Mouse (Mus musculus) retina, postnatal 7 days (tissue): ENCODE measurements at regions not wholly inside any gene's neighbourhood (a gene's known extent, or its start where the extent isn't known, plus 50 kb on each side); places are given as distances from the start of the nearest gene placed in this dataset.
A peak's percentile ranks its signal among the peaks of the same experiment; 100 is the strongest.

ENCODE experiments used
- DNase-seq: peaks from one replicate; pipeline ENCODE4 v3.0.0-alpha.2; 2012; ENCODE audit warnings: low read depth, low spot score

DNA sequence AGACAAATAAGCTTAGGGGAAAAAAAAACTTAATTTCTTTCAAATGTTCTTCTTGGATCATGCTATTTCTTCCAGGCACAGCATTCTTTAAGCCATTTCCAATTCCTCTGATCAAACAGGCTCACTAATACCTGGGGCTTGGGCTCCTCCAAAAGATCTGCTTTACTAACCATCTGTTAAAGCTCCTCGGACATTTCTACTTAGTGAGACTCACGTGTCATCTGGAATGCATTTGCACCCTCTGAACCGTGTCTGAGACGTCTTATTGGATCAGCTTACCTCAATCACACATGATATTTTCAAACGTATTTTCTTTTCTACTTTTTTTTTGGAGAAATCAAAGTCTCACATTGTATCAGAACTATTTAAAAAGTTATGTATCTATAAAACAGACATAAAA is 132.4 kb downstream of the Npr3 start:
- DNase-seq: no peak

DNA sequence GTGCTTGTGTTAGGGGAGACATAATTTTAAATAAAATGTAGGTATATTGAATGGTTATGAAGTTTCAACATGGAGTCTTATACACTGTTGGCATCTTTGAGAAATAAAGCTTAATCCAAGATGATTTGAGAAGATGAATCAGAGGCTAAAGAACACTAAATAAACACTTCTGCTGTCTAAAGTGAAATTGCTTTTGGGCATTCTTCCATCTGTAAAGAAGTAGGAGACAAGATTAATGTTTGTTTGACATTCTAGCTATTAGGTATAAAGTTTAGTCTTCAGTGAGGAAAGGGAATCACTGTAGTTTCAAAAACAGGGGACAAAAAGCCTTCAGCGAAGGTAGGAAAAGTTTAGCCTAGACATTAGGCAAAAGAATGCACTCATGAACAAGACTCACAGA is 136.5 kb downstream of the Npr3 start:
- no peak for DNase-seq

DNA sequence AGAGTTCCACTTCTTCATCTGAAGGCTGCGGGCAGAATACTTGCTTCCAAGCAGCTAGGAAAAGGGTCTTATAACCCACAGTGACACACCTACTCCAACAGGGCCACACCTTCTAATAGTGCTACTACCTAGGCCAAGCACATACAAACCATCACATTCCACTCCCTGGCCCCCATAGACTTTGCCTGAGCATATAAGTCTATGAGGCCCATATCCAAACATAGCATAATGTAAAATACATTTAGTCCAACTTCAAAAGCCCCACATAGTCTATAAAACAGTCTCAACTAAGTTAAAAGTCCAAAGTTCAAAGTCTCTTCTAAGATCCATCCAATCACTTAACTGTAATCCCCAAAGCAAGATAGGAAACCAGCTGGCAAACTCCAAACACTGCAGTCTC is 149.1 kb downstream of the Npr3 start:
- DNase-seq: no peak

DNA sequence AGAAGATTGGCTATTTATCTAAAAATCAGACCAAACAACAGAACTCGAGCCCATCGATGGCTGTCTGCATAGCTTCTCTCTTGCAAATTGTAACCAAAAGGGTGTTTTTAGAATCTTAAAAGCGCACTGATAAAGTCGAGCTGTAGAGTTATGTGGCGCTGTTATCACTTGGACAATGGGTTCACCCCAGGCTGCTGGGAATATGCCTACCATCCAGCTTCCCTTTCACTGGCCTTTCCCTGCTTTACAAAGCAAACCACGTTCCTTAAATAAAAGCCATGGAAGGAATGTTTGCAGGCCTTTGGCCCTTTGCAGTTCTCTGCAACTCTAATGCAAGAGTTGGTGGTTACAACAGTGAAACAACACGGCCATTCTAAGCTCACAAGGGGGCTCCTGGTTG is 150.3 kb downstream of the Npr3 start:
- DNase-seq: no peak

DNA sequence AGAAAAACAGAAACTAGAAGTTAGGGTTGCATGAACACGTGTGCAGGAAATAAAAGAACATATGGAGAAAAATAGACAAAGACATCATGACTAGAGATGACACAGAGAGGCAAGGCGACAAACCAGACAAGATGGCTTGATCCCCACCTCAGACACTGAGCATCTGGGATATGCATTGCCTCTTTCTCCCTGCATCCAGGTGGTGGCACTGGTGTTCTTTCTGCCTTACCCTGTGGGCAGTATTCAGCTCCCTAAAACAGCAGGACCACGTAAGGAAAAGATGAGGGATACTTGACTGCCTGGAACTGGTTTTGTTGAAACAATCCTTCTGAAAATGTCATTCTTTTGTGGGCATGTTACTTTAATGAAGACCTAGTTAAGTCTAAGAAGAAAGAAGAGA is 153.9 kb downstream of the Npr3 start:
- DNase-seq: peak; percentile 19

DNA sequence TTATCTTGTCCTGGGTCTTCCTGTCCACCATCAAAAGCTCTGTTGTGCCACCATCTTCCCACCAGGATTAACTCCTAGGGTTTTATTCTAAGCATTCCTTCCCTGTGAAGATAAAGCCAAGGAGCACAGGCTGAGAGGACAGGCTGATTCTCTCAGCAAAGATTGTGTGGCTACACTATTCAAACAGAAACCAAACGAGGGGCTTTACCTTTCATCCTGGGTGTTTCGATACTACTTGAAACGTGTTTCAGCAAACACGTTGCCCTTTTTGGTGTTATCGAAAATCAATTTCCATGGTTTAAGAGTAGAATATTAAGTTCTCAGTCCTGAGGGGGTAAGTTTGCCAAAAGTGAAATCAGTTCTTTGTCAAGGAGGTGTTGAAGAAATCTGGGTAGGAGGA is 156.2 kb downstream of the Npr3 start:
- DNase-seq: no peak

DNA sequence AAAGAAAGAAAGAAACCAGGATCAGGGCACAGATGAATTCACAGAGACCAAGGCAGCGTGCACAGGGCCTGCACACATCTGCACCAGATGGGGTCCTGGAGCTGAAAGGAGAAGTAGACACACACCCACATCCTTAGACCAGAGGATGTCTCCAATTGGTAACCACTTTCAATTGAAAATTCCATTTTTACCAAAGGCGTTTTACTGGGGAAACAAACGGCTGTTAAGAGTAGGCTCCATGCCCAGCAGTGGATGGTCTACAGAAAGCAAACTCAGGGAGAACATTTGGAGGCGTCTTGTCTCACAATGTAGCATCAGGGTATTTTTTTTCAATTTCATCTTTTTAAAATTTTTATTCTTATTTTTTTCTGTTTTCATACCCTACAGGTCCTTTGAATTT is 157.6 kb downstream of the Npr3 start:
- DNase-seq: no peak

DNA sequence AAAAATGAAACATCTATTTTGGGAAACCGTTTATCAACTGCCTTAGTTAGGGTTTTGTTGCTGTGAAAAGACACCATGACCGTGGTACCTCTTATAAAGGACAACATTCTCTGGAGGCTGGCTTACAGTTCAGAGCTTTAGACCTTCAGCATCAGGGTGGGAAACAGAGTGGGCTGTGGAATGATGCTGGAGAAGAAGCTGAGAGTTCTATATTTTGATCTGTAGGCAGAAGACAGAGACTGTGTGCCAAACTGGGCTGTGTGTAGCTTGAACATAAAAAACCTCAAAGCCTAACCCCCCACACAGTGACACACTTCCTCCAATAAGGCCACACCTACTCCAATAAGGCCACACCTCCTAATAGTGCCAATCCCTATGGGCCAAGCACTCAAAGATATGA is 158.8 kb downstream of the Npr3 start:
- no peak for DNase-seq

DNA sequence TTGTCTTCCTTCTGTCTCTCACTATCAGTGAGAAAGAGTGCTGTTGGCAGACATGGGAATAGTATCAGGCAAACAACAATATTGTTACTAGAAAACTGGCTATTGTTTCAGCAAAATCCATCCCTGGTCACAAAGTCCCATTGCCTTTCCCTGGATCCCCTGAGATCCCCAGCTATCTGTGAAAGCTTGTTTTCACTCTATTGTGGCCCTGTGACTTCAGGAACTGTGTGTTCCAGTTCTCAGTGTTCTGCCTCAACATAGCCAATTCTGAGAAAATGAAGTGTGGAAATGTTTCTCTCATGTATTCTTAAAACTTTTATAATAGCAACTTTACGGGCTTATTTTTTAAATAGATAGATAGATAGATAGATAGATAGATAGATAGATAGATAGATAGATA is 160.3 kb downstream of the Npr3 start:
- DNase-seq: no peak

DNA sequence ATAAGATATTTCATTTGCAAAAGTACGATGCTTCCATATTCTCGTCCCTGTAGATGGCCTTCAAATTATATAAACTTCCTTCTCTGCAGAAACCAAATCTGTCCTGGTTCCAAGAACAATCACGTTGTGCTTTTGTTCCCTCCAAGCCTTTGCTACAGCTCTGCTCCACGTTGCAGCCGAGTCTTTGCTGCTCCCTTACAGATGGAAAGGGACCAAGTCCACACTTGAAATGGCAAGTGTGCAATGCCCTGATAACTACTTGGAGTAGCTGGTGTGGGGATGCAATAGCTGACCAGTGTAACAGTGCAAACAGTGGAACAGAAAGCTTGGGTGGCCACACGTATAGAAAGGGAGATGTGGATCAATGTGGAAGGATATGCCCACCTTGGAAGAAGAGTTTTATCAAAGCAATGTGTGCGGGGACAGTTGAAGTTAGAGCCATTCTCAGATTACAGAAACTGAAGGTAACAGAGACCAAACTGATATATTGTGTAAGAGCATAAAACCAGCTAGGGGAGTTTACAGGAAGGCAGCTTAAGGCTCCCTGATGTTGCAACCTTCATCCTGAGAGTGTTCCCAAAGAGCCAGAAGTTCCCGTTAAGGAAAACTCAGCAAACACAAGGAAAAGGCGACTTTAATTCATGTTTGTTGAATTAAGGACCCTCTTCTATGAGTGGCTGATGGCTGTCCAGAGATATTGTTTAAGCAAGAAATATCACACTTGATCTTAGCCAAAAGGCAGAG is 161.3 kb downstream of the Npr3 start:
- no peak for DNase-seq

DNA sequence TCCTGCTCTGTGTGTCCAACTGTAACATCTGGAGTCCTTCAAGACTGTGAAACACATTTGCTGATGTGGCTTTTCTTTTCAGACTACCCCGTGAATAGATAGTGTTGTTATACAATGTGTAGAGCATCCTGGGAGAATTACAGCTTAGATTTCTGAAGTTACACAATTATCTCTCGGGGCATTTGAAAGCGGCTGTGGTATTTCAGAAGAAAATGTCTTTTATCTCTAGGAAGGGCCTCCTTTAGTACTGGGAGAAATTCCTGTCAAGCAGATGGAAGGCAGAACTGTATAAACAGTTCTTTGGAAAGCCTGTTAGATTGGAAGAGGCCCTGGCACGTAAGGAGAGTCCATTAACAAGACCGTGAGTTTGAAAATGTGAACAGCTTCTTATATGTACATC is 162.2 kb downstream of the Npr3 start:
- DNase-seq: no peak

DNA sequence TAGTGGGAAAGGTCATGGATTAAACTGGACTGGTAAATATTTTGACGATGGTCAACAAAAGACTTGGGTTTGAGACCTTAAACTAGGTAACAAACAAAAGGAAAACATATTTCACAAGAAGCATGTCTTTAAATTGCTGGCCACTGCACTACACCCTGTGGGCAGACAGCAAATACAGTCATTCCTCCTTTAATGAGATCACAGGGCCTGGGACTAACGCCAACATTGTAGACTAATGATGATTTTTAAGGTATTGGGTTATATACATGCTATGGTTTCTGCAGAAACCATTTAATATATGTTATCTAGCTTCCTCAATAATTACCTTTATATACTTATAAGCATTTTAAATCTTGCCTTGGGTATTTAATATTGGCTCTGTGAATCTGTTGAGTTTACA is 162.8 kb downstream of the Npr3 start:
- no peak for DNase-seq

DNA sequence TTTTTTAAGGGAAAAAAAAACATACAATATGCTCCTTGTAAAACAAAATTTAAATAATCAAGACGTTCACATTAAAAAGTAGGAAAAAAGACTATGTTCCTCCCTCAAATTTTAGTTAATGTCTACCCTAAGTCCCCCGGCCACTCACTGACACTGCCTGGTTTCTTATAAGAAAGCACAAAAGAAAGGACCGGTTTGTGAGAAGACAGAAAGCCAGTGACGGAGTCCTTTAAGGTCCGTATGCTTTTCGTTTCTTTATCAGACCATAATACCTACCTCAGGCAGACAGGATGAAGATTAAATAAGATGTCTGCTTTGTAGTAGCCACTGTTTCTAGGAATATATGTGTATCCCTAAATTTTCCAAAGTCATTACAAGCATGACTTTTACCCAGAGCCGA is 164.3 kb downstream of the Npr3 start:
- DNase-seq: no peak

DNA sequence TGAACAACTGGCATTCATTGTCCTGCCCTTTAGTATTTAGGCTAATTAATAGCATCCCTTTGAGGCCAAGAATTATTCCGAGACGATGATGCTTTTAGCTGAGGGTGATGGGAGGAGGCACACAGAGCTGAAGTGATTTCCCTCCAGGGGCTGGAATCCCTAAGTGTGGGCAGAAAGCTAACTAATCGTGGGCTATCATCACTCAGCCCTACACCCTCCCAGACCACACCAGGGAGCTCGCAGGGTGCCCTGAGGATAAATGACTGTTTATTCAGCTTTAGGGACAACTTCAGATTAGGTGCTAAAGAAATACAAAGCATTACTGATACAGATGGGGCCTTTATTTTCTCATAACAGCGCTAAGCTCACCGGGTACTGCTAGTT is 164.7 kb downstream of the Npr3 start:
- no peak for DNase-seq

DNA sequence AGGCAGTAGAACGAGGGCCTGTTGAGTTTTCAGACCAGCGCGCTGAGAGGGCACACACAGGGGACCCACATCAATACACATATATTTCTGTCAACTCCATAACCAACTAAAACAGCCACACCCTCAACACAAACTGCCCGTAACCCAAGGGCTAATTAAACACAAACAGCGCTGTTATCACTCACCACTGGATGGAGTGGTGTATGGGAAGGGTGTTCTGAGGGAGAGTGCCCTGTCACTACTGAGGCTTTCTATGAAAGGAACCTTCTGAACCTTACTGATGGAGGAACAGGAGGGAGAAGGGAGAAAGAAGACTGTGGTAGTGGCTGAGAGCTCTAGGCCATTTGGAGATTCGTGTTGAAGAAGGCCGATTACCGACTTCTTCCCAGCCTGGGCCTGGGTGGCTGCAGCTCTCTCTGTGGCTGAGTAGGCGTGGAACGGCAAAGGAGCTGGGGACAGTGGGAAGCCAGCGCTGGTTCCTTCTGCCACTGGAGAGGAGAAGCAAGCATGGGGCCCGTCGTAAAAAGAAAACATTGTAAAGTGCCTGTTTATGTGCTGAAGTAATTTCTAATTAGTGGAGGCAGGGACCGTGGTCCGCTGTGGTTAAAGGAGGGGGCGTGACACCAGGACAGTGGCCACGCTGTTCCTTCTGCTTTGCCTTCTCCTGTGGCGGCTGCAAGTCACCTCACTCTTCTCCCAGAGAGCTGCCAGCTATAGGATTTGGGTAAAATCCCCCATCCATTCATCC is 165.3 kb downstream of the Npr3 start:
- no peak for DNase-seq

DNA sequence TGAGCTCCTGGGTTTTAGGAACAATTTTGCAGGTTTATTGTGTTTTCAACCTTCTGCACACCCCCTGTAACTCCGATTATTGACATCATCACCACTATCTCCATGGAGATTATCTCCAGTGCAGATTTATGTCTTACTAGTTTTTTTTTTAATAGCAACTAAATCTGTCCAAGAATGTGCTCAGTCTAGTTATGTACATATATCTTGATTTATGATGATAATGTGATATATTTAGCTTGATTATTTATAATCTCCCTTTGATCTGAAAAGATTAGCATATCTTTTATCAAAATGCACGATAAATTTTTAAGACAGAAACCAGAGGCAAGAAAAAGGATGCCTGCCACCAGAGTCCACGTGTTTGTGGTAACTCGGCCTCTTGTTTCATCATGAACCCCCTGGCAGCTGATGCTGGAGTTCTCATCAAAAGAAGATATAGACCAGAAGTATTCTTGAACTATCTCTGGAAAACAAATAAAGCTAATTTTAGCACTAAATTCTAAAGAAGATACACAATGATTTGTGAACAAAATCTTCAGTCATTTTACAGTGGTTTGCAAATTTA is 169.6 kb downstream of the Npr3 start:
- no peak for DNase-seq

DNA sequence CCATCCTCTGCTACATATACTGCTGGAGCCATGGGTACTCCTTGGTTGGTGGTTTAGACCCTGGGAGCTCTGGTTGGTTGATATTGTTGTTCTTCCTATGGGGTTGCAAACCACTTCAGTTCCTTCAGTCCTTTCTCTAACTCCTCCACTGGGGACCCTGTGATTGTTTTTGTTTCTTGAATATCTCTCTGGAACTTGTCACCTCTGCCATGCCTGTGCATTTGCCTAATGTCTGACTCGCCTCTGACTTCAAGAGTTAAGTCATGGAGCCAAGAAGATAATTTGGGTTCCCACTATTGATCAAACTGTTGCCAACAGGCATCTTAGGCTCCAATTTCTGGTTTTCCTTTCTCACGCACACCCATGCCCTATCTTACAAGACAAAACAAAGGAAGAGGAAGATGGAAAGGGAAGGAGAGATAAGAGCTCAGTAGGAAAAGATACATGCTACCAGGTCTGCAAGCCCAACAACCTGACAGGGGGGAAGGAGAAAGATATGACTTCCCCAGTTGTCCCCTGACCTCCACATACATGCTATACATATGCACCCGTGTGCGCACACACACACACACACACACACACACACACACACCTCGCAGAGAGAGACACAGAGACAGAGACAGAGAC is 172.3 kb downstream of the Npr3 start:
- no peak for DNase-seq

DNA sequence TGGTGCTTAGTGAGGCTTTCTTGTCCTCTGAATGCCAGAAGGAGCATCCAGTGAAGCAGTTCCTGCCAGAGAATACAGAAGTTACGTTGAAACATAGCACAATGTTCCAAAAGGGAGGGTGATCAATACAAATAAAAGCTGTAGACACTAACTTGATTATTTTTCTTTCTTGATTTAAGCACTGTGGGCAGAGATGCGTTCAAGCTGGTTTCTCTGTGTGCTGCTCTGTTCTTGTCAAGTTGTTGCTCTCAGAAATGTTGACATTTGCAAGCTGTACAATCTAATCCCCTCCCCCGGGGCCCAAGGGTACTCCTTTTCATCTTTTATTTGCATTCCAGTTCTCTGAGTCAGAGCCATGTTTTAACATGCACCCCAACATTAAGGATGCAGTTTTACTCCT is 177.7 kb downstream of the Npr3 start:
- no peak for DNase-seq

DNA sequence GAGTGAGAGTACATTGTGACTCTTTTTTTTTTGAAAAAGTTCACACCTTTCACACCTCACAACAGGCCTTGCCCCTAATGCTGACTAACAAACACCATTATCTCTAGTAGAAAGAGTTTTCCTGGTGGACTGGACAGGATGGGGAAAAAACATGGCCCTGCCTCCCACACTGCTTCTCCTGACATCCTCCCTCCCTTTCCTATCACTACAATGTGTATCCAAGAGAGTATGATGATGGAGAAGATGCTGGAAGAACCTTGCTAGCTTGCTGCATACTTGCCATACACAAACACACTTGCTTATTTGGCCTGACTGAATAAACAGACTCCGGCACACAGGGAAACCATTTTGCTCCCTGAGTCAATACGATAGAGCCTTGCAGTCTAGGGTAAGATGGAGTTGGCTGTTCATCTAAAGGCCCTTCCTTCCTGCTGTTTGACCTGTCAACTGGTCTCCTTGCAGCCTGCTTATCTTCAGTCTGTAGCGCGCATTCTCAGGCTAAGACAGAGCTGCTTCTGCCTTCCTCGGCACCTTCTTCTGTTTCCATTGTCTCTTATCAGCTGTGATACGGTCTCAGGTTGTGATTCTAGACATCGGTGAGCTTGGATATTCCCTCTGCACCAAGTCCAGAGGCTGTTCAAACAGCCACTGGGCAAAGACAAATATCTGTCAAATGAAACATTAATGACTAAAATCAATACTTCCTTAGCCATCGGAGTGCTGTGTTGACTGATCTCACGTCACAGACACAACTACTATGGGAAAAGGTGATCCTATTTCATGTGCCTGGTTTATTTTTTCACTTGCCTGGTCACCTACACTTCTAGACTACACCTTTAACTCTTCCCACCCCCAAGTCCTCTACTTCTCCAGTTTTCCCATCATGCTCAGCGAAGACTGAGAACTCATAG is 181.2 kb downstream of the Npr3 start:
- no peak for DNase-seq

DNA sequence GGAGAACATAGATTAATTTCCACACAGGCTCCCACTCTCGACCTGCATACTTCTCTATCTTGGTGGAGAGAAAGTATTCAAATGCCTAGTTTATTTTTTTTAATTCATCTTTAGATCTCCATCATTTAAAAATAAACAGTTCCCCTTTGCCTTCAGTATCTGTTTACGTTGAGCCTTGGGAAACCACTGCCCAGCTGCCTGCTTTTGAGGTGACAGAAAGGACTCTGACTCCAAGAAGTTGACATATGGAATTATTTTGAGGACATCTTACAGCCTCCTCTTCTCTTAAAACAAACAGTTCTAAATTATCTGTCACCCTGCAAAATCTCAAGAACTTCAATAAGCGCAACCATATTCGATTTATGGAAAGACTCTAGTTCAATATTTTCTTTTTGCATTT is 186.4 kb downstream of the Npr3 start:
- DNase-seq: no peak

DNA sequence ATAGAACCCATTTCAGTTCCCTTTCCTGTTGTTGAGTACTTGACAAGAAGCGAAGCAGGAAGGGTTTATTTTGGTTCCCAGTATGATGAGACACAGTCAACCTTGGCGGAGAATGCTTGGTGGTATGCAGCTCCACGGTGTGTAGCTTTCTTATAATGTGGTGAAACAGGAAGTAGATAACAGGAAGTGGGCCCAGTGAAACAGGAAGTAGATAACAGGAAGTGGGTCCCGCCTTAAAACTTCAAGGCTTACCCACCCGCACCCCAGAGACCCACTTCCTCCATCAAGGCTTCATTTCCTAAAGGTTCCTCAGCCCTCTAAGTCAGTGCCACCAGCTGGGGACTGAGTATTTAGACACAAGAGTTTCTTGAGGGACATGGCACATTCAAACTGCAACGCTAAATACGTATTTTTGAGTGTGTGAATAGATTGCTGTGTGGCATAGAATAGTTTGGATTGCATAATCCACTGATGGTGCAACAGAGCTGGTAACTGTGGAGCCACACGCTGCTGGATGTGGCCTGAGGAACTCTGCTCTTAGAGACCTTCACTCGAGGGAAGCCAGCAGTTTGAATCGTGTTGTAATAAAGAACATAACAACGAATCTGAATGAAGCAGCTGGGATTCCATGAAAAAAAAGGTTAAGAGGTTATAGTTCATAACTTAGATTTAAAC is 190.8 kb downstream of the Npr3 start:
- no peak for DNase-seq
